ENCODE assay signal across 10 mouse cellular contexts in genomic region chr16:23258823-23259457, GRCm38 (mm10). TPM values are rescaled to one million over a fixed set of nuclear protein-coding genes. Genes with fewer than 3 reads are reported as not detected.
A peak's percentile ranks its signal among the peaks of the same experiment; 100 is the strongest.
DNase-seq lines count a peak whose midpoint lies in the region; ATAC-seq and TF ChIP-seq lines count a peak whose summit lies in the region.
"Had no signal": no experiment of that assay in that cellular context is flagged by ENCODE, and none has a peak within 500 bp of the region (broad histone marks: within the 10 kb centered on the region; RNA-seq: fewer than 3 reads in every experiment).

No protein-coding gene starts in this region.

- H3K27me3 ChIP-seq in heart, embryonic 13.5 days (replicated peaks): peaks cover 65% of the 10 kb centered on the region
- H3K27me3 ChIP-seq in embryonic facial prominence, embryonic 13.5 days: no peaks in the 10 kb centered on the region
- no peaks in the 10 kb centered on the region for H3K27me3 ChIP-seq in limb, embryonic 12.5 days
- H3K27me3 ChIP-seq in cerebellum, adult 2 months (ENCODE audit: control insufficient read depth, insufficient read depth, low read length): no peaks in the 10 kb centered on the region

- no peaks in the 10 kb centered on the region for H3K9me3 ChIP-seq in heart, embryonic 13.5 days
- no peaks in the 10 kb centered on the region for H3K9me3 ChIP-seq in embryonic facial prominence, embryonic 13.5 days
- H3K9me3 ChIP-seq in limb, embryonic 12.5 days: no peaks in the 10 kb centered on the region

- 15% methylated on average over 4 of the region's 4 CpGs for WGBS in heart, embryonic 13.5 days
- 12% methylated on average over 4 of the region's 4 CpGs for WGBS in embryonic facial prominence, embryonic 13.5 days
- 8% methylated on average over 4 of the region's 4 CpGs for WGBS in limb, embryonic 12.5 days
- 27% methylated on average over 4 of the region's 4 CpGs for WGBS in cerebellum, adult 2 months

- no peak overlapping the region for H3K4me3 ChIP-seq in heart, embryonic 13.5 days
- no peak overlapping the region for H3K4me3 ChIP-seq in embryonic facial prominence, embryonic 13.5 days
- H3K4me3 ChIP-seq in limb, embryonic 12.5 days (replicated peaks): no peak overlapping the region
- H3K4me3 ChIP-seq in cerebellum, adult 2 months (replicated peaks; ENCODE audit: insufficient read depth, low read depth, low read length): no peak overlapping the region

- no peak overlapping the region for H3K4me2 ChIP-seq in heart, embryonic 13.5 days
- no peak overlapping the region for H3K4me2 ChIP-seq in embryonic facial prominence, embryonic 13.5 days
- no peak overlapping the region for H3K4me2 ChIP-seq in limb, embryonic 12.5 days

- H3K27ac ChIP-seq in heart, embryonic 13.5 days (replicated peaks): peak overlapping the region; percentile 6; the same call in 1 of the 2 replicates
- H3K27ac ChIP-seq in embryonic facial prominence, embryonic 13.5 days: peak overlapping the region; percentile 57; the same call in 1 of the 2 replicates
- H3K27ac ChIP-seq in limb, embryonic 12.5 days: peak overlapping the region; percentile 75
- no peak overlapping the region for H3K27ac ChIP-seq in cerebellum, adult 2 months (ENCODE audit: insufficient read depth, low read length)

- no peak for ATAC-seq in heart, embryonic 13.5 days (ENCODE audit: extremely low read depth, insufficient number of reproducible peaks, low FRiP score, low TSS enrichment)
- no peak for ATAC-seq in embryonic facial prominence, embryonic 13.5 days (ENCODE audit: insufficient number of reproducible peaks, insufficient read depth, low FRiP score, low TSS enrichment, low read depth)
- ATAC-seq in limb, embryonic 12.5 days (ENCODE audit: insufficient number of reproducible peaks, insufficient read depth, low FRiP score, low TSS enrichment, low read depth): no peak
- ATAC-seq: activated CD4-positive, CD25-positive, alpha-beta regulatory T cell, adult 4 months; CD4-positive, CD25-positive, alpha-beta regulatory T cell, adult 4 months had no signal

- no peak overlapping the region for H3K9ac ChIP-seq in heart, embryonic 13.5 days
- H3K9ac ChIP-seq in embryonic facial prominence, embryonic 13.5 days: no peak overlapping the region
- H3K9ac ChIP-seq in limb, embryonic 12.5 days (replicated peaks): no peak overlapping the region

- no peak for TF ChIP-seq POLR2A in cerebellum, adult 2 months (IDR thresholded peaks at IDR 0.05; ENCODE audit: borderline replicate concordance, insufficient read depth, low read length)

- TF ChIP-seq CTCF in cerebellum, adult 2 months (IDR thresholded peaks at IDR 0.05; ENCODE audit: borderline replicate concordance, insufficient read depth, low read depth, low read length): no peak

- H3K36me3 ChIP-seq in heart, embryonic 13.5 days: peaks cover 4% of the 10 kb centered on the region; the same call in 1 of the 2 replicates
- H3K36me3 ChIP-seq in embryonic facial prominence, embryonic 13.5 days: 0 out of 2 replicates have a peak, but pooled peaks cover under 1% of the 10 kb centered on the region
- H3K36me3 ChIP-seq in limb, embryonic 12.5 days: peaks cover 7% of the 10 kb centered on the region

- DNase-seq in heart, adult 8-10 months (ENCODE audit: low spot score): no peak
- peak; percentile 50 for DNase-seq in MN1 (ENCODE audit: low spot score)
- no peak for DNase-seq in Muller cell, postnatal 12 days (ENCODE audit: inconsistent ontology term)
- no peak for DNase-seq in spleen, adult 12 weeks (ENCODE audit: low spot score)
- DNase-seq in cerebellum, adult 2 months: no peak

- peaks cover 50% of the 10 kb centered on the region for H3K4me1 ChIP-seq in heart, embryonic 13.5 days
- peaks cover 52% of the 10 kb centered on the region for H3K4me1 ChIP-seq in embryonic facial prominence, embryonic 13.5 days
- H3K4me1 ChIP-seq in limb, embryonic 12.5 days (replicated peaks): peaks cover 48% of the 10 kb centered on the region
- H3K4me1 ChIP-seq in cerebellum, adult 2 months (ENCODE audit: control insufficient read depth, insufficient read depth, low read length): no peaks in the 10 kb centered on the region

RNA-seq across cellular contexts. Expression of gene St6gal1, which starts 34.4 kb away (rescaled TPM):
- 15.9 and 18.1 TPM in 2 replicates for polyA plus RNA-seq in heart, embryonic 13.5 days (2015; fragmentation: Nextera tagmentation; extraction: Ambion mirVana)
- 1 to 10 TPM; 7.6 to 9.9 (median 8.8) TPM for total RNA-seq in heart, adult 8-10 months (2022)
- polyA plus RNA-seq in embryonic facial prominence, embryonic 13.5 days (2015; fragmentation: Nextera tagmentation; extraction: Ambion mirVana): 17.2 and 19.6 TPM in 2 replicates
- polyA plus RNA-seq in limb, embryonic 12.5 days (2016; fragmentation: Nextera tagmentation; extraction: Ambion mirVana): 21.5 and 24.1 TPM in 2 replicates
- 11.2 and 11.5 TPM in 2 replicates for polyA plus RNA-seq in cerebellum, adult 2 months (2012; rRNA removed)
